Mouse (Mus musculus) liver, adult 2 months (tissue): Measurements from ENCODE around the gene Pus10.

Source experiments
- CTCF ChIP-seq: fragments of 200-500 bp; IDR thresholded peaks from 2 replicates; pipeline ENCODE4 v1.5.1; 2011; ENCODE audit warnings: low read depth, low read length, control low read depth
- POLR2A ChIP-seq: fragments of 200-500 bp; IDR thresholded peaks from 2 replicates; pipeline ENCODE4 v1.6.1; 2011; ENCODE audit warnings: low read length, control low read depth; ENCODE audit not compliant: insufficient read depth; ENCODE audit errors: extremely low read depth

GRCm38 (mm10) chr11:23666526-23666925 lies 1.1 kb downstream of the Pus10 start:
- no peak for TF ChIP-seq CTCF
- TF ChIP-seq POLR2A, result no peak
